Mouse (Mus musculus) CH12.LX (cell line): Measurements from ENCODE around the gene Shisa3. TPM values are rescaled to one million over a fixed set of nuclear protein-coding genes. Genes with fewer than 3 reads are reported as not detected.

Experiments
- DNase-seq: peaks from one replicate; pipeline ENCODE4 v3.0.0-alpha.2; 2013; ENCODE audit errors: extremely low read depth
- H3K27ac ChIP-seq: 2 replicates; pipeline ENCODE4 v1.5.1; 2012; ENCODE audit warnings: low read depth, mild to moderate bottlenecking, control low read depth, moderate library complexity; ENCODE audit not compliant: insufficient read depth
- H3K27me3 ChIP-seq: replicated peaks from 2 replicates; pipeline ENCODE3; 2012; ENCODE audit warnings: inconsistent platforms
- H3K36me3 ChIP-seq, 2 experiments: replicated peaks in 1 of 2; 2 replicates each; pipeline versions ENCODE3 to v1.6.1; 2012; ENCODE audit warnings: inconsistent platforms in 1 of 2, low read length in 1 of 2, mild to moderate bottlenecking in 1 of 2, mixed read lengths in 1 of 2, moderate library complexity in 1 of 2; ENCODE audit not compliant: control insufficient read depth in 1 of 2, insufficient read depth in 1 of 2
- H3K4me1 ChIP-seq, 2 experiments: 2 replicates each; pipeline ENCODE4 v1.6.1; 2012; ENCODE audit warnings: inconsistent platforms in 1 of 2, moderate library complexity in 1 of 2; ENCODE audit not compliant: insufficient read depth in 2 of 2, control insufficient read depth in 1 of 2
- H3K4me2 ChIP-seq: 2 replicates; pipeline ENCODE4 v1.6.1; 2012; ENCODE audit warnings: low read depth, mild to moderate bottlenecking, control low read depth; ENCODE audit not compliant: poor library complexity, insufficient read depth, severe bottlenecking
- H3K4me3 ChIP-seq, 3 experiments: fragments of 150-350 bp in 1 of 3; sonication (generic) in 1 of 3; replicated peaks in 1 of 3; 2 replicates each; pipeline versions ENCODE3 to v1.5.1; 2011 to 2012; ENCODE audit warnings: low read depth in 2 of 3, low read length in 2 of 3, mild to moderate bottlenecking in 2 of 3, moderate library complexity in 2 of 3, control low read depth in 1 of 3, improper control_type of control experiment in 1 of 3, inconsistent platforms in 1 of 3, mixed read lengths in 1 of 3; ENCODE audit not compliant: poor library complexity in 1 of 3
- H3K79me2 ChIP-seq: replicated peaks from 2 replicates; pipeline ENCODE4 v1.6.1; 2012; ENCODE audit warnings: mild to moderate bottlenecking, moderate library complexity; ENCODE audit not compliant: control insufficient read depth, poor library complexity, insufficient read depth, severe bottlenecking; ENCODE audit errors: extremely low read depth
- H3K9ac ChIP-seq: 2 replicates; pipeline ENCODE4 v1.6.1; 2012; ENCODE audit warnings: low read depth, mild to moderate bottlenecking, control low read depth, moderate library complexity; ENCODE audit not compliant: insufficient read depth
- H3K9me3 ChIP-seq: replicated peaks from 2 replicates; pipeline ENCODE3; 2012; ENCODE audit warnings: low read length, inconsistent platforms, mixed read lengths
- CHD2 ChIP-seq: IDR thresholded peaks from 2 replicates; pipeline ENCODE4 v1.6.1; 2011; ENCODE audit warnings: low read length, improper control_type of control experiment
- POLR2A ChIP-seq: IDR thresholded peaks from 2 replicates; pipeline ENCODE4 v1.6.1; 2011; ENCODE audit warnings: low read depth, mild to moderate bottlenecking, improper control_type of control experiment, low read length
- dilution Hi-C: fragments of 300-500 bp; cut with MboI; formaldehyde crosslinking; loops from 2 replicates; pipeline ENCODE4 v1.14.3; 2020; ENCODE audit warnings: low sequenced_read_pairs; ENCODE audit not compliant: extremely low pct_unique_long_range_greater_than_20kb, extremely low pct_ligation_motif_present
- in situ Hi-C: fragments of 300-500 bp; cut with MboI; formaldehyde crosslinking; loops from 3 replicates; pipeline ENCODE4 v1.14.3; 2019; ENCODE audit warnings: low sequenced_read_pairs, low pct_ligation_motif_present, low pct_unique_long_range_greater_than_20kb, mixed read lengths
- polyA plus RNA-seq: library from polyadenylated mRNA; unstranded; fragments of >175 nt; gene quantifications from 2 replicates; pipeline ENCODE4 v1.2.1, GENCODE M21; 2012; ENCODE audit warnings: low read depth; ENCODE audit not compliant: insufficient read length
- total RNA-seq, 2 experiments: library from RNA; depleted of rRNA; stranded (reverse); fragments of 300-350 nt in 1 of 2; fragments of >200 nt in 1 of 2; gene quantifications; 2 replicates each; pipeline ENCODE4 v1.2.3; 2012 to 2014

The Shisa3 gene
- total and polyA plus RNA-seq, 3 experiments = not detected

GRCm38 (mm10) chr5:67673008-67673407, 65.3 kb downstream of the Shisa3 start:
- no peaks in the 10 kb centered on the region for H3K9me3 ChIP-seq
- dilution Hi-C loops = no loop called here
- in situ Hi-C loops = no loop called here
- H3K79me2 ChIP-seq = no peaks in the 10 kb centered on the region
- H3K36me3 ChIP-seq = peaks cover 12 to 21% of the 10 kb centered on the region in 2 experiments
- H3K4me1 ChIP-seq = peaks cover 0 to 1% of the 10 kb centered on the region in 2 experiments; a peak in 1 of 4 replicates
- no peak for DNase-seq
- no peak overlapping the region for H3K4me3 ChIP-seq
- no peak overlapping the region for H3K27ac ChIP-seq
- no peaks in the 10 kb centered on the region for H3K27me3 ChIP-seq
- H3K4me2 ChIP-seq = no peak overlapping the region
- TF ChIP-seq POLR2A (no peak), CHD2 (no peak)
- no peak overlapping the region for H3K9ac ChIP-seq

Other genes starting within 250 kb of the Shisa3 start
- 0.04 TPM in 1 of 2 replicates, not detected in the other for gene Bend4, start 179.6 kb upstream of the Shisa3 start, total RNA-seq (2012; rRNA removed)
- gene Bend4, start 179.6 kb upstream of the Shisa3 start, total RNA-seq (2014; rRNA removed) = not detected in 2 replicates
- gene Bend4, start 179.6 kb upstream of the Shisa3 start, polyA plus RNA-seq = 0.06 and 0.08 TPM in 2 replicates
- gene Atp8a1, start 239.6 kb downstream of the Shisa3 start, total RNA-seq (2012; rRNA removed) = 8.4 and 11.2 TPM in 2 replicates
- gene Atp8a1, start 239.6 kb downstream of the Shisa3 start, total RNA-seq (2014; rRNA removed) = 5.0 and 5.5 TPM in 2 replicates
- gene Atp8a1, start 239.6 kb downstream of the Shisa3 start, polyA plus RNA-seq = 4.4 and 4.8 TPM in 2 replicates